Mouse (Mus musculus) adrenal gland, postnatal 14 days (tissue): ENCODE data around the gene Wdfy3. TPM values are rescaled to one million over a fixed set of nuclear protein-coding genes. Genes with fewer than 3 reads are reported as not detected.
"Not testable (repeated sequence)": the region's sequence is repeated elsewhere in the genome, so short reads cannot be mapped to it uniquely, and the experiment has no call there.

Experiments
- DNase-seq: peaks from one replicate; pipeline ENCODE4 v3.0.0; 2021; ENCODE audit warnings: mixed read lengths
- total RNA-seq: library from RNA; stranded (reverse); gene quantifications from 2 replicates; pipeline ENCODE4 v1.2.3, GENCODE M21; 2021

Gene Wdfy3
- total RNA-seq, 1 experiment from 2014 or later, result 46.5 TPM

GRCm38 (mm10) chr5:101998971-101999370 is 70.8 kb downstream of the Wdfy3 start:
- DNase-seq, result no peak

- DNase-seq, result no peak
Observed at GRCm38 (mm10) chr5:101996036-101996735, 73.5 kb downstream of the Wdfy3 start.

GRCm38 (mm10) chr5:101995451-101995995 is 74.2 kb downstream of the Wdfy3 start:
- peak; percentile 46 for DNase-seq

GRCm38 (mm10) chr5:101993996-101994395 is 75.7 kb downstream of the Wdfy3 start:
- DNase-seq, result no peak

- no peak for DNase-seq
Observed at GRCm38 (mm10) chr5:101992969-101993670, 76.6 kb downstream of the Wdfy3 start.

GRCm38 (mm10) chr5:101990298-101990845 is 79.3 kb downstream of the Wdfy3 start:
- DNase-seq, result no peak

- no peak for DNase-seq
Observed at GRCm38 (mm10) chr5:101988476-101988875, 81.2 kb downstream of the Wdfy3 start.

- DNase-seq, result no peak
Observed at GRCm38 (mm10) chr5:101986694-101987093, 83.0 kb downstream of the Wdfy3 start.

GRCm38 (mm10) chr5:101982239-101982638 is 87.5 kb downstream of the Wdfy3 start:
- DNase-seq, result no peak

GRCm38 (mm10) chr5:101979594-101979993 is 90.1 kb downstream of the Wdfy3 start:
- DNase-seq, result no peak

GRCm38 (mm10) chr5:101972594-101972993 is 97.1 kb downstream of the Wdfy3 start:
- not testable (repeated sequence) for DNase-seq

- DNase-seq, result peak; percentile 16
Observed at GRCm38 (mm10) chr5:101968153-101968851, 101.4 kb downstream of the Wdfy3 start.

- no peak for DNase-seq
Observed at GRCm38 (mm10) chr5:101967832-101968152, 101.9 kb downstream of the Wdfy3 start.

- DNase-seq, result no peak
Observed at GRCm38 (mm10) chr5:101962824-101963223, 106.9 kb downstream of the Wdfy3 start.

- DNase-seq, result no peak
Observed at GRCm38 (mm10) chr5:101959369-101959768, 110.4 kb downstream of the Wdfy3 start.

GRCm38 (mm10) chr5:101958941-101959340 is 110.8 kb downstream of the Wdfy3 start:
- DNase-seq, result no peak

- no peak for DNase-seq
Observed at GRCm38 (mm10) chr5:101957419-101957818, 112.3 kb downstream of the Wdfy3 start.

- no peak for DNase-seq
Observed at GRCm38 (mm10) chr5:101954393-101955340, 115.1 kb downstream of the Wdfy3 start.

GRCm38 (mm10) chr5:101951918-101952317 is 117.8 kb downstream of the Wdfy3 start:
- DNase-seq, result no peak

- DNase-seq, result no peak
Observed at GRCm38 (mm10) chr5:101949323-101949722, 120.4 kb downstream of the Wdfy3 start.

- no peak for DNase-seq
Observed at GRCm38 (mm10) chr5:101948641-101949040, 121.1 kb downstream of the Wdfy3 start.
